Mouse (Mus musculus) lung, adult 2 months (tissue): ENCODE results near the gene Abi1. TPM values are rescaled to one million over a fixed set of nuclear protein-coding genes. Genes with fewer than 3 reads are reported as not detected.
A peak's percentile ranks its signal among the peaks of the same experiment; 100 is the strongest.
"Not testable (repeated sequence)": the region's sequence is repeated elsewhere in the genome, so short reads cannot be mapped to it uniquely, and the experiment has no call there.

Experiments
- DNase-seq: peaks from one replicate; pipeline ENCODE4 v3.0.0; 2022
- H3K4me1 ChIP-seq: fragments of 200-500 bp; 2 replicates; pipeline ENCODE4 v1.6.1; 2011; ENCODE audit warnings: low read length; ENCODE audit not compliant: control insufficient read depth, insufficient read depth
- H3K4me3 ChIP-seq: fragments of 200-500 bp; replicated peaks from 2 replicates; pipeline ENCODE3; 2011; ENCODE audit warnings: low read depth, mild to moderate bottlenecking, control low read depth, low read length; ENCODE audit errors: extremely low read depth
- CTCF ChIP-seq: fragments of 200-500 bp; IDR thresholded peaks from 2 replicates; pipeline ENCODE4 v1.5.1; 2011; ENCODE audit warnings: mild to moderate bottlenecking, low read length, control low read depth; ENCODE audit not compliant: insufficient read depth
- POLR2A ChIP-seq: fragments of 200-500 bp; IDR thresholded peaks from 2 replicates; pipeline ENCODE4 v1.6.1; 2011; ENCODE audit warnings: low read depth, mild to moderate bottlenecking, control low read depth, low read length, borderline replicate concordance; ENCODE audit errors: extremely low read depth
- WGBS: fragments of 180-500 bp; shearing (Covaris S2); methylation state at CpG from one replicate; pipeline ENCODE4 v1.1.7; 2018; 5-methylcytosine and 5-hydroxymethylcytosine counted together
- polyA plus RNA-seq: library from polyadenylated mRNA; depleted of rRNA; stranded (reverse); fragments of >200 nt; gene quantifications from 2 replicates; pipeline ENCODE4 v1.2.3, GENCODE M21; 2012

Abi1 gene
- polyA plus RNA-seq, 1 experiment = 137 TPM

- DNase-seq = peak; percentile 91
- Histone ChIP-seq H3K4me3 (peak within 1 kb of the TSS; percentile 70), H3K4me1 (no peaks in the 10 kb centered on the region; the same call in 1 of the 2 replicates)
- TF ChIP-seq POLR2A (peak; percentile 77), CTCF (no peak)
- 2% methylated on average over 34 of the region's 34 CpGs for WGBS
Observed at GRCm38 (mm10) chr2:23067552-23068369, 27.7 kb upstream of the Abi1 start, which contains the start of gene Acbd5. Acbd5 (plus strand) TSS chr2:23068167.

GRCm38 (mm10) chr2:23052523-23052922 is 12.5 kb upstream of the Abi1 start:
- Histone ChIP-seq H3K4me3 (no peak overlapping the region), H3K4me1 (no peaks in the 10 kb centered on the region)
- WGBS = 59% methylated on average over 6 of the region's 6 CpGs
- TF ChIP-seq POLR2A = no peak
- DNase-seq = no peak

- WGBS = 71% methylated on average over 2 of the region's 2 CpGs
- no peaks in the 10 kb centered on the region for H3K4me1 ChIP-seq
- TF ChIP-seq CTCF (no peak), POLR2A (no peak)
- DNase-seq = no peak
- H3K4me3 ChIP-seq = no peak overlapping the region
Observed at GRCm38 (mm10) chr2:23051890-23052289, 11.8 kb upstream of the Abi1 start.

- no peak for DNase-seq
- no peaks in the 10 kb centered on the region for H3K4me1 ChIP-seq
- TF ChIP-seq POLR2A (no peak), CTCF (no peak)
- no peak overlapping the region for H3K4me3 ChIP-seq
Observed at GRCm38 (mm10) chr2:23048006-23048405, 8.0 kb upstream of the Abi1 start.

GRCm38 (mm10) chr2:23045703-23046102 is 5.7 kb upstream of the Abi1 start:
- H3K4me1 ChIP-seq = peaks cover 3% of the 10 kb centered on the region; the same call in 1 of the 2 replicates
- 43% methylated on average over 1 of the region's 1 CpGs for WGBS

GRCm38 (mm10) chr2:23042189-23042588 is 2.1 kb upstream of the Abi1 start:
- WGBS = 62% methylated on average over 3 of the region's 3 CpGs
- TF ChIP-seq POLR2A = no peak
- DNase-seq = no peak

More at GRCm38 (mm10) chr2:23045703-23046102, 5.7 kb upstream of the Abi1 start:
- TF ChIP-seq POLR2A (no peak), CTCF (no peak)
- no peak overlapping the region for H3K4me3 ChIP-seq
- DNase-seq = no peak

GRCm38 (mm10) chr2:23041457-23041856 is 1.4 kb upstream of the Abi1 start:
- Histone ChIP-seq H3K4me1 (peaks cover 15% of the 10 kb centered on the region), H3K4me3 (no peak overlapping the region)
- 36% methylated on average over 4 of the region's 4 CpGs for WGBS
- no peak for TF ChIP-seq POLR2A
- TF ChIP-seq CTCF = no peak
- DNase-seq = no peak

More at GRCm38 (mm10) chr2:23042189-23042588, 2.1 kb upstream of the Abi1 start:
- peaks cover 10% of the 10 kb centered on the region for H3K4me1 ChIP-seq
- H3K4me3 ChIP-seq = no peak overlapping the region

- not testable (repeated sequence) for H3K4me3 ChIP-seq, DNase-seq
- 57% methylated on average over 7 of the region's 7 CpGs for WGBS
- peaks cover 16% of the 10 kb centered on the region for H3K4me1 ChIP-seq
Observed at GRCm38 (mm10) chr2:23040690-23041089, 649 bp upstream of the Abi1 start.

- DNase-seq = peak; percentile 67
- WGBS = under 1% methylated on average over 58 of the region's 59 CpGs
- TF ChIP-seq POLR2A (peak; percentile 68; the same call in 1 of the 2 replicates), CTCF (no peak)
- Histone ChIP-seq H3K4me1 (peaks cover 18% of the 10 kb centered on the region), H3K4me3 (peak overlapping the region; percentile 83)
Observed at GRCm38 (mm10) chr2:23039082-23040000, 700 bp downstream of the Abi1 start.

GRCm38 (mm10) chr2:23035467-23035866 is 4.6 kb downstream of the Abi1 start:
- no peak for DNase-seq
- WGBS = 94% methylated on average over 1 of the region's 1 CpGs
- no peak for TF ChIP-seq POLR2A
- no peak for TF ChIP-seq CTCF

More at GRCm38 (mm10) chr2:23035467-23035866, 4.6 kb downstream of the Abi1 start:
- no peak overlapping the region for H3K4me3 ChIP-seq
- H3K4me1 ChIP-seq = peaks cover 26% of the 10 kb centered on the region
